24 mouse cellular contexts compared by ENCODE assay signal in genomic region chr2:59447712-59448111, GRCm38 (mm10). TPM values are rescaled to one million over a fixed set of nuclear protein-coding genes. Genes with fewer than 3 reads are reported as not detected.
A peak's percentile ranks its signal among the peaks of the same experiment; 100 is the strongest.
DNase-seq lines count a peak whose midpoint lies in the region; ATAC-seq lines count a peak whose summit lies in the region.
"Had no signal": no experiment of that assay in that cellular context is flagged by ENCODE, and none has a peak within 500 bp of the region (broad histone marks: within the 10 kb centered on the region; RNA-seq: fewer than 3 reads in every experiment).

No protein-coding gene starts in this region.

- no peak overlapping the region for H3K9ac ChIP-seq in limb, embryonic 15.5 days
- no peak overlapping the region for H3K9ac ChIP-seq in stomach, embryonic 16.5 days (ENCODE audit: low read length)
- H3K9ac ChIP-seq: embryonic facial prominence, embryonic 12.5 days; heart, embryonic 15.5 days; hindbrain, embryonic 15.5 days had no signal

- H3K4me2 ChIP-seq in limb, embryonic 15.5 days, result no peak overlapping the region
- no peak overlapping the region for H3K4me2 ChIP-seq in stomach, embryonic 16.5 days (ENCODE audit: low read depth, low read length)
- H3K4me2 ChIP-seq: embryonic facial prominence, embryonic 12.5 days; heart, embryonic 11.5 days; heart, embryonic 15.5 days; hindbrain, embryonic 15.5 days had no signal

- H3K36me3 ChIP-seq in limb, embryonic 15.5 days, result no peaks in the 10 kb centered on the region
- no peaks in the 10 kb centered on the region for H3K36me3 ChIP-seq in limb, embryonic 10.5 days
- no peaks in the 10 kb centered on the region for H3K36me3 ChIP-seq in stomach, embryonic 16.5 days (ENCODE audit: control insufficient read depth, insufficient read depth, low read length)
- H3K36me3 ChIP-seq: embryonic facial prominence, embryonic 12.5 days; forebrain, embryonic 10.5 days; heart, embryonic 15.5 days; hindbrain, embryonic 15.5 days had no signal

- no peak overlapping the region for H3K4me3 ChIP-seq in limb, embryonic 15.5 days
- H3K4me3 ChIP-seq in limb, embryonic 10.5 days, result no peak overlapping the region
- H3K4me3 ChIP-seq in stomach, embryonic 16.5 days (replicated peaks; ENCODE audit: low read length), result no peak overlapping the region
- H3K4me3 ChIP-seq: embryonic facial prominence, embryonic 12.5 days; forebrain, embryonic 10.5 days; gastrocnemius, adult 2 months; heart, embryonic 15.5 days; hindbrain, embryonic 15.5 days had no signal

- no peaks in the 10 kb centered on the region for H3K27me3 ChIP-seq in limb, embryonic 15.5 days
- H3K27me3 ChIP-seq in limb, embryonic 10.5 days (ENCODE audit: low read depth, poor library complexity, severe bottlenecking), result no peaks in the 10 kb centered on the region
- no peaks in the 10 kb centered on the region for H3K27me3 ChIP-seq in stomach, embryonic 16.5 days (ENCODE audit: control insufficient read depth, insufficient read depth, low read length)
- H3K27me3 ChIP-seq: embryonic facial prominence, embryonic 12.5 days; heart, embryonic 15.5 days; hindbrain, embryonic 15.5 days had no signal

- WGBS in limb, embryonic 15.5 days, result 60% methylated on average over 2 of the region's 2 CpGs
- 75% methylated on average over 2 of the region's 2 CpGs for WGBS in limb, embryonic 10.5 days
- 54% methylated on average over 2 of the region's 2 CpGs for WGBS in stomach, embryonic 16.5 days

- peak overlapping the region; percentile 6; the same call in 1 of the 2 replicates for H3K27ac ChIP-seq in limb, embryonic 15.5 days
- H3K27ac ChIP-seq in limb, embryonic 10.5 days, result no peak overlapping the region
- peak overlapping the region; percentile 86 for H3K27ac ChIP-seq in stomach, embryonic 16.5 days (ENCODE audit: low read length)
- H3K27ac ChIP-seq: embryonic facial prominence, embryonic 12.5 days; forebrain, embryonic 10.5 days; gastrocnemius, adult 2 months; heart, embryonic 15.5 days; hindbrain, embryonic 15.5 days had no signal

- no peaks in the 10 kb centered on the region for H3K4me1 ChIP-seq in limb, embryonic 15.5 days
- H3K4me1 ChIP-seq in limb, embryonic 10.5 days, result no peaks in the 10 kb centered on the region
- no peaks in the 10 kb centered on the region for H3K4me1 ChIP-seq in stomach, embryonic 16.5 days (ENCODE audit: control insufficient read depth, insufficient read depth, low read length)
- H3K4me1 ChIP-seq: embryonic facial prominence, embryonic 12.5 days; heart, embryonic 15.5 days; hindbrain, embryonic 15.5 days had no signal

- no peak for ATAC-seq in limb, embryonic 15.5 days (ENCODE audit: insufficient number of reproducible peaks, low FRiP score, low TSS enrichment, low read depth)
- peak; percentile 82 for ATAC-seq in stomach, embryonic 16.5 days (ENCODE audit: insufficient read depth, low FRiP score)
- ATAC-seq: forebrain, embryonic 14.5 days had no signal

- H3K9me3 ChIP-seq in limb, embryonic 15.5 days, result no peaks in the 10 kb centered on the region
- no peaks in the 10 kb centered on the region for H3K9me3 ChIP-seq in limb, embryonic 10.5 days (replicated peaks)
- no peaks in the 10 kb centered on the region for H3K9me3 ChIP-seq in stomach, embryonic 16.5 days (replicated peaks; ENCODE audit: control insufficient read depth, low read length)
- H3K9me3 ChIP-seq: embryonic facial prominence, embryonic 12.5 days; forebrain, embryonic 10.5 days; heart, embryonic 15.5 days; hindbrain, embryonic 15.5 days had no signal

- DNase-seq in limb, embryonic 10.5 days (ENCODE audit: low spot score), result no peak
- peak; percentile 59 for DNase-seq in urinary bladder, postnatal 14 days (ENCODE audit: low spot score)
- no peak for DNase-seq in urinary bladder, postnatal 4 days (ENCODE audit: low spot score in 2 of 2)
- peak; percentile 97 for DNase-seq in gonadal fat pad, adult 2 months (ENCODE audit: low read depth)
- DNase-seq in left cerebral cortex, adult 8-10 months (ENCODE audit: low spot score in 2 of 2), result no peak
- DNase-seq in spleen, adult 18-20 months, result no peak
- DNase-seq: adrenal gland, adult 8-10 months; adrenal gland, postnatal 36 days; cerebellum, adult 2 months; embryo, embryonic 11 days; gastrocnemius, adult 2 months; gastrocnemius, postnatal 25 days; heart, adult 18-20 months; heart, postnatal 36 days had no signal

RNA-seq across cellular contexts. Expression of gene Dapl1, which starts 36.7 kb away (rescaled TPM):
- 6.0 and 7.7 TPM in 2 replicates for polyA plus RNA-seq in limb, embryonic 15.5 days (2015; fragmentation: Nextera tagmentation; extraction: Ambion mirVana)
- polyA plus RNA-seq in limb, embryonic 10.5 days (2016; fragmentation: Nextera tagmentation; extraction: Ambion mirVana), result 0.36 and 0.94 TPM in 2 replicates
- 22.8 and 24.8 TPM in 2 replicates for polyA plus RNA-seq in gonadal fat pad, adult 2 months (2012; rRNA removed)
- 85.4 and 111 TPM in 2 replicates for polyA plus RNA-seq in stomach, embryonic 16.5 days (2015; fragmentation: Nextera tagmentation; extraction: Ambion mirVana)
- total RNA-seq in left cerebral cortex, adult 8-10 months (2022), result 1 to 10 TPM in 1 of 4 experiments, not detected in 3; 3.0 TPM
- total RNA-seq: adrenal gland, adult 8-10 months; adrenal gland, postnatal 36 days; common myeloid progenitor, adult 5-6 weeks; ES-E14; gastrocnemius, adult 2 months; gastrocnemius, postnatal 25 days; heart, postnatal 36 days had no signal

Comparison
In these comparisons a context has a peak if more than half of its experiments do, and no peak if none do; other contexts are left out.
1. DNase-seq: peak in urinary bladder, postnatal 14 days (single experiment) and gonadal fat pad, adult 2 months (single experiment); none in limb, embryonic 10.5 days (single experiment), urinary bladder, postnatal 4 days (0 of 2), left cerebral cortex, adult 8-10 months (0 of 2) and spleen, adult 18-20 months (0 of 2).